Mouse (Mus musculus): Measurements from ENCODE around the gene Pelo. TPM values are rescaled to one million over a fixed set of nuclear protein-coding genes. Genes with fewer than 3 reads are reported as not detected.

Gene Pelo
- total and polyA plus RNA-seq, 2 experiments from 2014 or later: 7.8 to 16.0 TPM

DNA sequence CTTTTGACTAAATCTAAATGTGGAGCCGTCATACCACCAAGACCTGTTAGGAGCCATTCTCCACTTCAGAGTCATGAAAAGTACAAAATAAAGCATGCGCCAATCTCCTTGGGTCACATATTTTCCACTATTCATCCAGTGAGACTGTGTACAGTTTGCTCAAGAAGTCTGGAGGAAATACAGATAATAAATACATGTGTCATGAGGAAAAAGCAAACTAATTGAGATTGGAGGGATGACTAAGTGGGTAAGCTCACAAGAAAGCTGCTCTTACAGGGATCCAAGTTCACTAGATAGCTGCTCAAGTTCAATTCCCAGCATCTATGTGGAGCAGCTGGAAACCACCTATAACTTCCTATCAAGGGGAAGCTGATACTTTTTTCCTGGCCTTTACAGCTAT lies 36.5 kb upstream of the Pelo start:
- Histone ChIP-seq H3K9me3 (ENCODE audit: low read length) (no peaks in the 10 kb centered on the region), H3K36me3 (ENCODE audit: insufficient read depth, low read length) (no peaks in the 10 kb centered on the region), H3K4me2 (ENCODE audit: low read depth, low read length) (no peak overlapping the region), H3K27ac (no peak overlapping the region), H3K27me3 (ENCODE audit: insufficient read depth, low read length) (no peaks in the 10 kb centered on the region), H3K9ac (replicated peaks; ENCODE audit: low read length) (no peak overlapping the region), H3K4me1 (ENCODE audit: insufficient read depth, low read length) (no peaks in the 10 kb centered on the region), H3K4me3 (ENCODE audit: low read length) (no peak overlapping the region)
- DNase-seq (ENCODE audit: low spot score): no peak
- no peak for ATAC-seq
- WGBS: 94% methylated on average over 2 of the region's 2 CpGs
- no peak for TF ChIP-seq CTCF (IDR thresholded peaks at IDR 0.05; ENCODE audit: low read depth)

DNA sequence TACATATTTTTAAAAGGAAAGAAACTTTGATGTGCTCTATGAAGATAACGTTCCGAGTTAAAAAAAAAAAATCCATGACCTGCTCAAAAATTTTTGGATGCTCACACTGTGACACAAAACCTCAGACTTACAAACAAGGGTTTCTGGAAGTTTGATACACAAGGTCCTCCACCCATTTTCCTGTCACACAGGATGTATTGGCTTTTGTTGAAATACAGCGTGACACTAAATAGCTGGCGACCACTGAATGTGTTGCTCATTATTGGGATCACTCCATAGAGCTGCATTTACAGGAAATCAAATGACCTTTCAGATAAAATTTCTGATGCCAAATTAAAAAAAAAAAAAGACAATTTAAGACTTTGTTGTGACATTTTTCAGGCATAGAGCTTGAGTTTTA lies 35.1 kb upstream of the Pelo start:
- WGBS: 89% methylated on average over 4 of the region's 4 CpGs
- Histone ChIP-seq H3K4me3 (ENCODE audit: low read length) (no peak overlapping the region), H3K4me2 (ENCODE audit: low read depth, low read length) (no peak overlapping the region), H3K9ac (replicated peaks; ENCODE audit: low read length) (no peak overlapping the region), H3K27ac (no peak overlapping the region), H3K4me1 (ENCODE audit: insufficient read depth, low read length) (no peaks in the 10 kb centered on the region), H3K9me3 (ENCODE audit: low read length) (no peaks in the 10 kb centered on the region), H3K36me3 (ENCODE audit: insufficient read depth, low read length) (no peaks in the 10 kb centered on the region), H3K27me3 (ENCODE audit: insufficient read depth, low read length) (no peaks in the 10 kb centered on the region)
- DNase-seq (ENCODE audit: low spot score) (no peak), ATAC-seq (no peak)
- no peak for TF ChIP-seq CTCF (IDR thresholded peaks at IDR 0.05; ENCODE audit: low read depth)

DNA sequence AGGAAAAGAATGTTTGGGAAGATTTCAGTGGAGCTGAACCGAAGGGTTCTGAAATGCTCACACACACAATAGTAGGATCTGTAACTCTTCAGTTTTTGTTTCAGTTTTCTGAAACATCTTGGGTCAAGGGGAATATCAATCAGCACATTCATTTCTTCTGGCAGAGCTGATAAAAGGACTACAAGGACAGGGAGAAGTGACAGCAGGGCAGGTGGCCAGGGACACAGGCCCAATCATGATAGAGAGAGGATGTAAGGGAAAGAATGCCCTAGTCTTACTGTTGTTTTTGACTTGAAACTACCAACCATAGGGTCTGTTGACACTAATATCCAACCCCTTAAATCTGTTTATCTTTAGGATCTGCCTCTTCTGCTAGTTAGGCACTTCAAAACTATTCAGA lies 34.5 kb upstream of the Pelo start:
- Histone ChIP-seq H3K27ac (no peak overlapping the region), H3K4me1 (ENCODE audit: insufficient read depth, low read length) (no peaks in the 10 kb centered on the region), H3K36me3 (ENCODE audit: insufficient read depth, low read length) (no peaks in the 10 kb centered on the region), H3K4me3 (ENCODE audit: low read length) (no peak overlapping the region), H3K9ac (replicated peaks; ENCODE audit: low read length) (no peak overlapping the region), H3K27me3 (ENCODE audit: insufficient read depth, low read length) (no peaks in the 10 kb centered on the region), H3K9me3 (ENCODE audit: low read length) (no peaks in the 10 kb centered on the region), H3K4me2 (ENCODE audit: low read depth, low read length) (no peak overlapping the region)
- TF ChIP-seq CTCF (IDR thresholded peaks at IDR 0.05; ENCODE audit: low read depth): no peak
- 76% methylated on average over 1 of the region's 1 CpGs for WGBS
- DNase-seq (ENCODE audit: low spot score): no peak
- no peak for ATAC-seq

DNA sequence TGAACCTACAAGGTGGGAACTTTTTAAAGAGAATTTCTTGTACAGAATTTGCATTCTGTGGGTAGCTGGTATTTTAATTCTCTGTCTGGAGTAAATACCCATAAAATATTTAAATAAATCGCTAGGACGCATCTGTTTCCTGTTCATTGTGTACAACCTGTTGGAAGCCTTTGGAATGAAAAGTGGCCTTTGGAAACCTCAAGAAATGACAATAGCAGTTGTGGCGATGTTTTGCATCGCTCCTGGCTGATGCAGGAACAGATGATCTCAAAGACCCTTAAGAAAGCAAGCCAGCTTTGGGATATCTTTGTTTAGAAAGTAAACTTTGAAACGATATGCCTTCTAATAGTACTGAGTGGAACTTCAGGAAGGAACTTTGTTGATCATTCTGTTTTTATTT lies 28.8 kb upstream of the Pelo start:
- H3K4me1 ChIP-seq (ENCODE audit: insufficient read depth, low read length): no peaks in the 10 kb centered on the region
- TF ChIP-seq CTCF (IDR thresholded peaks at IDR 0.05; ENCODE audit: low read depth): no peak
- no peaks in the 10 kb centered on the region for H3K36me3 ChIP-seq (ENCODE audit: insufficient read depth, low read length)
- DNase-seq (ENCODE audit: low spot score) (no peak), ATAC-seq (no peak)
- no peak overlapping the region for H3K4me3 ChIP-seq (ENCODE audit: low read length)
- H3K27ac ChIP-seq: no peak overlapping the region
- H3K4me2 ChIP-seq (ENCODE audit: low read depth, low read length): no peak overlapping the region
- H3K9ac ChIP-seq (replicated peaks; ENCODE audit: low read length): no peak overlapping the region
- H3K9me3 ChIP-seq (ENCODE audit: low read length): no peaks in the 10 kb centered on the region
- no peaks in the 10 kb centered on the region for H3K27me3 ChIP-seq (ENCODE audit: insufficient read depth, low read length)
- 49% methylated on average over 5 of the region's 5 CpGs for WGBS

DNA sequence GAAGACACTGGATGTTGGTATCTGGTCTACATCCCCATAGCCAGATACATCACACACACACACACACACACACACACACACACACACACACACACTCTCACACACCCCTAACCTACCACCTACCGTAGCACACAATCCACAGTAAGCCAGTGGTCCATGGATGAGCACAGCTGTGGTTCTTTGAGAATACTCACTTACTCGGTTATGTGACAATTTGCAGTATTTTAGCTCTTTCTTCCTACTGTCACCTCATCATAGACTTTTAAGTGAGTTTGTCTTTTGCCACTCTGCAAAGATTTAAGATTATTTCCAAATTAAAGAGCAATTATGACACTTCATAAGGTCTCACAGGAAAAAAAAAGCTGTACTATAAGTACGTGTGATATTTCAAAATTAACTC lies 28.2 kb upstream of the Pelo start:
- Histone ChIP-seq H3K4me3 (ENCODE audit: low read length) (no peak overlapping the region), H3K27ac (no peak overlapping the region), H3K4me1 (ENCODE audit: insufficient read depth, low read length) (no peaks in the 10 kb centered on the region), H3K9me3 (ENCODE audit: low read length) (no peaks in the 10 kb centered on the region), H3K36me3 (ENCODE audit: insufficient read depth, low read length) (no peaks in the 10 kb centered on the region), H3K27me3 (ENCODE audit: insufficient read depth, low read length) (no peaks in the 10 kb centered on the region), H3K4me2 (ENCODE audit: low read depth, low read length) (no peak overlapping the region), H3K9ac (replicated peaks; ENCODE audit: low read length) (no peak overlapping the region)
- TF ChIP-seq CTCF (IDR thresholded peaks at IDR 0.05; ENCODE audit: low read depth): no peak
- DNase-seq (ENCODE audit: low spot score) (no peak), ATAC-seq (no peak)
- WGBS: 76% methylated on average over 3 of the region's 3 CpGs

DNA sequence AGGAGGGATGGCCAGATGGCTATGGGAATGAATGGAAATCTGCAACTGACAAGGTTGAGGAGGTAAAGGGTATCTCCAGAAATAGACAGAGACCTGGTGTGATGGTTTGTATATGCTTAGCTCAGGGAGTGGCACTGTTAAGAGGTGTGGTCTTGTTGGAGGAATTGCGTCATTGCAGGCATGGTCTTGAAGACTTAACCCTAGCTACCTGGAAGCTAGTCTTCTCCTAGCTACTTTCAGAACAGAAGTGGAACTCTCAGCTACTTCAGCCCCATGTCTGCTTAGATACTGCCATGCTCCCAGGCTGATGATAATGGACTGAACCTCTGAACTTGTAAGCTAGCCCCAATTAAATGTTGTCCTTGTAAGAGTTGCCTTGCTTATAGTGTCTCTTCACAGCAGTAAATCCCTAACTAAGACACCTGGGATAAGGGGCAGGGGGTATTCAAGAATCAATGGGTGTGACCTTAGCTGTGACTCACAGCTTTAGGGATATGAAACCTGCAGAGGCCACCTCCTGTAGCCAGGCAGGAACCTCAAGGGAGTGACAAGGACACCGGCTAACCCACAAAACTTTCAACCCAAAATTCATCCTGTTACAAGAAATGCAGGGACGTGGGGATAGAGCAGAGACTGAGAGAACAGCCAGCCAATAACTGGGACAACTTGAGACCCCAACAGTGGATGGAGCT lies 27.1 kb upstream of the Pelo start:
- no peak overlapping the region for H3K4me2 ChIP-seq (ENCODE audit: low read depth, low read length)
- H3K9ac ChIP-seq (replicated peaks; ENCODE audit: low read length): no peak overlapping the region
- no peaks in the 10 kb centered on the region for H3K4me1 ChIP-seq (ENCODE audit: insufficient read depth, low read length)
- no peak for ATAC-seq
- H3K27ac ChIP-seq: no peak overlapping the region
- WGBS: 81% methylated on average over 3 of the region's 3 CpGs
- no peaks in the 10 kb centered on the region for H3K36me3 ChIP-seq (ENCODE audit: insufficient read depth, low read length)
- TF ChIP-seq CTCF (IDR thresholded peaks at IDR 0.05; ENCODE audit: low read depth): no peak
- H3K4me3 ChIP-seq (ENCODE audit: low read length): no peak overlapping the region
- H3K27me3 ChIP-seq (ENCODE audit: insufficient read depth, low read length): no peaks in the 10 kb centered on the region
- no peaks in the 10 kb centered on the region for H3K9me3 ChIP-seq (ENCODE audit: low read length)
- no peak for DNase-seq (ENCODE audit: low spot score)

DNA sequence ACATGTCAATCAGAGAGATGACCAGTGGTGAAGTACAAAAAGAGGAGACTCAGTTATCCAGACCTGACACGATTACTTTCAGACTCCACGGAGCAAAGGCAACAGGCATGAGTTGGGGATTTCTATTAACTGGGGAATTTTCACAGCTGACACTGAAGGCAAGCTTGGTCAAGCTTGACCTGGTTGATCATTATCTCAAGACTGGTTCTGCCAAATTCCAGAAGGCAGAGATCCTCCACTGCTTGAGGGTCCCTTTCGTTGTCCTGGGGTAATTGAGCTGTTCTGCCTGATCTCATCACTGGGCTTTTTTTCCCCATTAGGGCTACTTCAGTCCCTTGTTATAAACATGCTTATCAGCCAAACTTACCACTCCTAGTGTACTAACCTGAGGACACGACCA lies 19.6 kb upstream of the Pelo start:
- no peak for DNase-seq (ENCODE audit: low spot score)
- no peaks in the 10 kb centered on the region for H3K27me3 ChIP-seq (ENCODE audit: insufficient read depth, low read length)
- no peak for TF ChIP-seq CTCF (IDR thresholded peaks at IDR 0.05; ENCODE audit: low read depth)
- no peak for ATAC-seq
- no peak overlapping the region for H3K27ac ChIP-seq
- no peak overlapping the region for H3K9ac ChIP-seq (replicated peaks; ENCODE audit: low read length)
- H3K4me3 ChIP-seq (ENCODE audit: low read length): no peak overlapping the region
- no peaks in the 10 kb centered on the region for H3K9me3 ChIP-seq (ENCODE audit: low read length)
- H3K4me1 ChIP-seq (ENCODE audit: insufficient read depth, low read length): no peaks in the 10 kb centered on the region
- 84% methylated on average over 4 of the region's 4 CpGs for WGBS
- H3K36me3 ChIP-seq (ENCODE audit: insufficient read depth, low read length): no peaks in the 10 kb centered on the region
- H3K4me2 ChIP-seq (ENCODE audit: low read depth, low read length): no peak overlapping the region

Measured in hindbrain, postnatal 0 days (tissue).